Mouse (Mus musculus): ENCODE measurements around the gene Mrps2. TPM values are rescaled to one million over a fixed set of nuclear protein-coding genes. Genes with fewer than 3 reads are reported as not detected.

Mrps2 gene
- total RNA-seq, 1 experiment, result 29.9 TPM

DNA sequence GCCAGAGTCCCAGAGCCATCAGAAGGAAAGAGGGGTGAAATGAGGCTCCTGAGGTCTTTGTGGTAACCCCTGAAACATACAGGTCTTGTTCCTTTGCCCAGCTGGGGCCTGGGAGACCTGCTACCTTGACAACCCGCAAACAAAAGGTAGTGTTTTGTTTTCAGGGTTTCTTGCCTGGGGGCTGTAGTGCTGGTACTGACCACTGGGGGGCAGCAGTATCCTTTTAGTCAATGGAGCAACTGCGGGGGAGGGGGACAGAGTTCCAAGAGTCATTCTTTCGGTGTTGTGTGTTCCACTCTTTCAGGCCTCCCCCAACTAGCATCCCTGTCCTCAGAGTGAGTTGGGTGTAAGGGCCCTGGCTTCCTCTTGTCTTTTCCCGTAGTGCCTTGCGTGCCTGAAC lies 46.6 kb downstream of the Mrps2 start:
- peaks cover 3 to 30% of the 10 kb centered on the region in 2 experiments; a peak in 3 of 4 replicates for H3K4me1 ChIP-seq (ENCODE audit: control insufficient read depth in 2 of 2, insufficient read depth in 2 of 2, low read length in 2 of 2, poor library complexity in 1 of 2)
- no peak overlapping the region for H3K4me3 ChIP-seq (ENCODE audit: insufficient read depth in 1 of 2, low read depth in 1 of 2, low read length in 2 of 2, poor library complexity in 1 of 2, severe bottlenecking in 1 of 2)
- peaks cover 3% of the 10 kb centered on the region; the same call in 1 of the 2 replicates for H3K36me3 ChIP-seq (ENCODE audit: control insufficient read depth, insufficient read depth, low read length, poor library complexity, severe bottlenecking)
- no peaks in the 10 kb centered on the region for H3K9me3 ChIP-seq (ENCODE audit: control insufficient read depth, insufficient read depth, low read depth, low read length)
- TF ChIP-seq ZC3H11A (IDR thresholded peaks at IDR 0.05; ENCODE audit: borderline replicate concordance, low read depth, low read length) (no peak), HCFC1 (IDR thresholded peaks at IDR 0.05; ENCODE audit: borderline replicate concordance, insufficient read depth, low read length) (peak; percentile 61; the same call in 1 of the 2 replicates)
- peak overlapping the region; percentile 4; the same call in 1 of the 2 replicates for H3K9ac ChIP-seq (ENCODE audit: insufficient read depth, low read depth, low read length, poor library complexity, severe bottlenecking)
- in situ Hi-C loops (cut with MboI; ENCODE audit: low sequenced_read_pairs in 2 of 2, unreplicated experiment in 2 of 2), result no loop called here
- no peak overlapping the region for H3K27ac ChIP-seq (ENCODE audit: insufficient read depth, low read depth, low read length, poor library complexity, severe bottlenecking)
- DNase-seq (ENCODE audit: low read depth, low spot score), result peak; percentile 93

DNA sequence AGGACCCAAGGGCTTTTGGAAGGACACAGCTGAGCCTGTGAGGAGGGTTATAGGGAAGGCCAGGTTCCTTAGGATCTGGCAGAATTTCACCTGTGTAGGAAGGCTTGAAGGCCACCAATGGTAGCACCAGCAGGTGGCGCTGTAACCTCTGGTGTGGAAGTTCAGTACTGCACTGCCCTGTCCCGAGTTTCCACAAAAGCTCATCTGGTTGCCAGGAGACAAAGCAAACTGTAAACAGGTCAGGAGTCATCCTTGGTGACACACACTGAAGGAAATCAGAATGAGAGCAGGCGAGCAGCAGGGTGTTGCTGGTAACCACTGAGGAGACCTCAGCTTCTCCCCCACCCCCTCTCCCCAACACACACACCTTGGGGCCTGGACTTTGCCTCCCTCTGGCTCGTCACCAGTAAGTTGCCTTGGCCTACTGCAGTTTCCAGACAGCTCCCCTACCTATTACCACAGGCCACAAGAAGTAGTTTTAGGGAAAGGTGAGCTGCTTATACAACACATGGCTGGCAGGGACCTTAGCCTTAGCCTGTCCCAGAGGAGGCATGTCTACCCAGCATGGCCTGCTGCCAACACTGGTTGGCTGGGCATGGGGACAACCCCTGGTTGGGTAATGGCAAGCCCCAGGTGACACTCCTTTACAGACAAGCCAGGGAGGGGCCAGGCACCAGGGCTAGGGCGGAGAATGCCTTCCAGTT lies 49.5 kb downstream of the Mrps2 start:
- Histone ChIP-seq H3K4me1 (ENCODE audit: control insufficient read depth in 2 of 2, insufficient read depth in 2 of 2, low read length in 2 of 2, poor library complexity in 1 of 2) (peaks cover 3 to 34% of the 10 kb centered on the region in 2 experiments; a peak in 3 of 4 replicates), H3K36me3 (ENCODE audit: control insufficient read depth, insufficient read depth, low read length, poor library complexity, severe bottlenecking) (peaks cover 3% of the 10 kb centered on the region; the same call in 1 of the 2 replicates), H3K27ac (ENCODE audit: insufficient read depth, low read depth, low read length, poor library complexity, severe bottlenecking) (peak overlapping the region; percentile 92; the same call in 1 of the 2 replicates)

DNA sequence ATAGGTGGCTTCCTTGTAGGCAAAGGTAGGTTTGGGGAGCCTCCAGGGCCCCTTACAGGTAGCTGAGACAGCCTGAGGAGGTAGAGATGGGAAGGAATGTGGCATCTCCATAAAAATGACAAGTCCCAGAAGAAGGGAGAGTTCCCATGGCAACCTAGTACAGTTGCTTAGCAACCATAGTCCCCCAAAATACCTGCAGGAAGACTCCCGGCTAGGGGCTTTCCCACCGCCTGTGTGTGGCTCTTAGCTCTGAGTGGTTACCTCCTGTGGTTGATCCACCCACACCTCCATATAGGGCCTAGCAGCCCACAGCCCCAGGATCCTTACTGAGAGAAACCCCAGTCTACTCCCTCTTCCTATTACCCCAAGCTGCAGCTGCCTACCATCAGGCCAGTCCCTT lies 50.4 kb downstream of the Mrps2 start:
- Histone ChIP-seq H3K36me3 (ENCODE audit: control insufficient read depth, insufficient read depth, low read length, poor library complexity, severe bottlenecking) (peaks cover 3% of the 10 kb centered on the region; the same call in 1 of the 2 replicates), H3K9me3 (ENCODE audit: control insufficient read depth, insufficient read depth, low read depth, low read length) (no peaks in the 10 kb centered on the region), H3K4me1 (ENCODE audit: control insufficient read depth in 2 of 2, insufficient read depth in 2 of 2, low read length in 2 of 2, poor library complexity in 1 of 2) (peaks cover 3 to 31% of the 10 kb centered on the region in 2 experiments; a peak in 3 of 4 replicates), H3K9ac (ENCODE audit: insufficient read depth, low read depth, low read length, poor library complexity, severe bottlenecking) (no peak overlapping the region), H3K4me3 (ENCODE audit: insufficient read depth in 1 of 2, low read depth in 1 of 2, low read length in 2 of 2, poor library complexity in 1 of 2, severe bottlenecking in 1 of 2) (no peak overlapping the region), H3K27ac (ENCODE audit: insufficient read depth, low read depth, low read length, poor library complexity, severe bottlenecking) (peak overlapping the region; percentile 92; the same call in 1 of the 2 replicates)
- no peak for TF ChIP-seq HCFC1 (IDR thresholded peaks at IDR 0.05; ENCODE audit: borderline replicate concordance, insufficient read depth, low read length)
- TF ChIP-seq ZNF384 (IDR thresholded peaks at IDR 0.05; ENCODE audit: low read depth, low read length), result no peak
- no peak for TF ChIP-seq MAFK (IDR thresholded peaks at IDR 0.05; ENCODE audit: insufficient read depth, low read depth, low read length)
- TF ChIP-seq CHD2 (IDR thresholded peaks at IDR 0.05; ENCODE audit: low read depth, low read length), result no peak
- no peak for TF ChIP-seq ZC3H11A (IDR thresholded peaks at IDR 0.05; ENCODE audit: borderline replicate concordance, low read depth, low read length)
- DNase-seq (ENCODE audit: low read depth, low spot score), result no peak
- in situ Hi-C loops (cut with MboI; ENCODE audit: low sequenced_read_pairs in 2 of 2, unreplicated experiment in 2 of 2), result no loop called here

More for the DNA sequence above, 49.5 kb downstream of the Mrps2 start:
- Histone ChIP-seq H3K9me3 (ENCODE audit: control insufficient read depth, insufficient read depth, low read depth, low read length) (no peaks in the 10 kb centered on the region), H3K9ac (ENCODE audit: insufficient read depth, low read depth, low read length, poor library complexity, severe bottlenecking) (peak overlapping the region; percentile 12; the same call in 1 of the 2 replicates), H3K4me3 (ENCODE audit: insufficient read depth in 1 of 2, low read depth in 1 of 2, low read length in 2 of 2, poor library complexity in 1 of 2, severe bottlenecking in 1 of 2) (no peak overlapping the region)
- DNase-seq (ENCODE audit: low read depth, low spot score), result peak; percentile 95
- TF ChIP-seq ZC3H11A (IDR thresholded peaks at IDR 0.05; ENCODE audit: borderline replicate concordance, low read depth, low read length), result no peak
- TF ChIP-seq CHD2 (IDR thresholded peaks at IDR 0.05; ENCODE audit: low read depth, low read length), result no peak
- TF ChIP-seq HCFC1 (IDR thresholded peaks at IDR 0.05; ENCODE audit: borderline replicate concordance, insufficient read depth, low read length), result peak; percentile 36; the same call in 1 of the 2 replicates
- in situ Hi-C loops (cut with MboI; ENCODE audit: low sequenced_read_pairs in 2 of 2, unreplicated experiment in 2 of 2), result no loop called here

DNA sequence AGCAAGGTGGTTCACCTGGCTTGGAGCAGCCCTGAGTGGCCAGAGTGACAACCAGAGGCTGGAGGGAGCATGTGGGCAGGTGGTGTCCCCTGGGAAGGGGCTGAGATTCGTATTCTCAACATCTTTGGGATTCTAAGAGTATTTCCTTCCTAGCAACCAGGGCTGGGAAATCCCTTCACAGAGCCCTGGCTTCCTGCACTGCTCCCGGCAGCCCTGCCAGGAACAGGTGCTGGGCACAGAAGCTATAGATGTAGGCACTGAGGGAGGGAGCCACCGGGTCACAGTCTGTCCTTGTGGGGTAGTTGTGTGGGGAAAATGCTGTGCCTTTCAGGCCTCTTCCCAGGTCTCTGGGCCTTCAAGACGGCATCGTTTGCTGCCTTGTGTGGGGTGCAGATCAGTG lies 52.7 kb downstream of the Mrps2 start:
- in situ Hi-C loops (cut with MboI; ENCODE audit: low sequenced_read_pairs in 2 of 2, unreplicated experiment in 2 of 2), result no loop called here

More for the DNA sequence above, 52.7 kb downstream of the Mrps2 start:
- H3K27ac ChIP-seq (ENCODE audit: insufficient read depth, low read depth, low read length, poor library complexity, severe bottlenecking), result no peak overlapping the region
- no peak for DNase-seq (ENCODE audit: low read depth, low spot score)
- peaks cover 2% of the 10 kb centered on the region; the same call in 1 of the 2 replicates for H3K36me3 ChIP-seq (ENCODE audit: control insufficient read depth, insufficient read depth, low read length, poor library complexity, severe bottlenecking)
- peaks cover 5 to 39% of the 10 kb centered on the region in 2 experiments; a peak in 3 of 4 replicates for H3K4me1 ChIP-seq (ENCODE audit: control insufficient read depth in 2 of 2, insufficient read depth in 2 of 2, low read length in 2 of 2, poor library complexity in 1 of 2)
- TF ChIP-seq ZC3H11A (IDR thresholded peaks at IDR 0.05; ENCODE audit: borderline replicate concordance, low read depth, low read length) (no peak), ZNF384 (IDR thresholded peaks at IDR 0.05; ENCODE audit: low read depth, low read length) (no peak), CHD2 (IDR thresholded peaks at IDR 0.05; ENCODE audit: low read depth, low read length) (no peak), MAFK (IDR thresholded peaks at IDR 0.05; ENCODE audit: insufficient read depth, low read depth, low read length) (no peak), HCFC1 (IDR thresholded peaks at IDR 0.05; ENCODE audit: borderline replicate concordance, insufficient read depth, low read length) (no peak)
- H3K4me3 ChIP-seq (ENCODE audit: insufficient read depth in 1 of 2, low read depth in 1 of 2, low read length in 2 of 2, poor library complexity in 1 of 2, severe bottlenecking in 1 of 2), result no peak overlapping the region
- no peak overlapping the region for H3K9ac ChIP-seq (ENCODE audit: insufficient read depth, low read depth, low read length, poor library complexity, severe bottlenecking)
- no peaks in the 10 kb centered on the region for H3K9me3 ChIP-seq (ENCODE audit: control insufficient read depth, insufficient read depth, low read depth, low read length)

Other genes with a start within 250 kb of the Mrps2 start
- gene Ppp1r26, start 21.3 kb upstream of the Mrps2 start, total RNA-seq (2012; rRNA removed), result 2.4 and 2.5 TPM in 2 replicates
- gene 1700007K13Rik, start 1.7 kb upstream of the Mrps2 start, total RNA-seq (2012; rRNA removed), result 12.9 and 14.2 TPM in 2 replicates
- gene Gbgt1, start 28.8 kb downstream of the Mrps2 start, total RNA-seq (2012; rRNA removed), result 1.4 and 3.1 TPM in 2 replicates
- gene Gm10134, start 38.0 kb downstream of the Mrps2 start, total RNA-seq (2012; rRNA removed), result 0.80 and 5.1 TPM in 2 replicates
- 18.2 and 24.8 TPM in 2 replicates for gene Ralgds, start 45.1 kb downstream of the Mrps2 start, total RNA-seq (2012; rRNA removed)
- gene Cel, start 95.3 kb downstream of the Mrps2 start, total RNA-seq (2012; rRNA removed), result not detected in 2 replicates
- 20.0 and 22.6 TPM in 2 replicates for gene Gtf3c5, start 115.7 kb downstream of the Mrps2 start, total RNA-seq (2012; rRNA removed)
- not detected in 2 replicates for gene Gfi1b, start 153.9 kb downstream of the Mrps2 start, total RNA-seq (2012; rRNA removed)
- 14.9 and 18.3 TPM in 2 replicates for gene Tsc1, start 173.2 kb downstream of the Mrps2 start, total RNA-seq (2012; rRNA removed)
- not detected in 2 replicates for gene Spaca9, start 231.7 kb downstream of the Mrps2 start, total RNA-seq (2012; rRNA removed)
- 0.26 and 0.49 TPM in 2 replicates for gene Ak8, start 232.1 kb downstream of the Mrps2 start, total RNA-seq (2012; rRNA removed)

All from ES-E14 (cell line).